Mouse (Mus musculus) lung, embryonic 16.5 days (tissue): ENCODE results near the gene Bid. TPM values are rescaled to one million over a fixed set of nuclear protein-coding genes. Genes with fewer than 3 reads are reported as not detected.

ENCODE experiments used
- ATAC-seq: fragments of 200-750 bp; cut with Nextera tagmentation; 2 replicates; pipeline ENCODE4 v1.8.0; 2017; ENCODE audit warnings: low read depth, mild to moderate bottlenecking, moderate library complexity
- H3K27ac ChIP-seq: fragments of 300-500 bp; sonication (generic); 2 replicates; pipeline ENCODE4 v1.5.1; 2014; ENCODE audit warnings: mild to moderate bottlenecking, control low read depth, low read length
- H3K27me3 ChIP-seq: fragments of 300-500 bp; sonication (generic); 2 replicates; pipeline ENCODE4 v1.6.1; 2014; ENCODE audit warnings: low read depth, low read length, mixed read lengths; ENCODE audit not compliant: control insufficient read depth, insufficient read depth
- H3K36me3 ChIP-seq: fragments of 300-500 bp; sonication (generic); 2 replicates; pipeline ENCODE4 v1.6.1; 2014; ENCODE audit warnings: low read length; ENCODE audit not compliant: control insufficient read depth, insufficient read depth
- H3K4me1 ChIP-seq: fragments of 300-500 bp; sonication (generic); replicated peaks from 2 replicates; pipeline ENCODE4 v1.6.1; 2014; ENCODE audit warnings: low read length, mixed read lengths; ENCODE audit not compliant: control insufficient read depth, insufficient read depth
- H3K4me2 ChIP-seq: fragments of 300-500 bp; sonication (generic); 2 replicates; pipeline ENCODE4 v1.6.1; 2014; ENCODE audit warnings: low read depth, low read length, control low read depth
- H3K4me3 ChIP-seq: fragments of 300-500 bp; sonication (generic); 2 replicates; pipeline ENCODE4 v1.5.1; 2014; ENCODE audit warnings: mild to moderate bottlenecking, low read length, control low read depth
- H3K9ac ChIP-seq: fragments of 300-500 bp; sonication (generic); 2 replicates; pipeline ENCODE4 v1.6.1; 2014; ENCODE audit warnings: low read length, control low read depth
- H3K9me3 ChIP-seq: fragments of 300-500 bp; sonication (generic); 2 replicates; pipeline ENCODE4 v1.6.1; 2016; ENCODE audit warnings: low read length; ENCODE audit not compliant: control insufficient read depth
- WGBS: fragments of 180-500 bp; shearing (Covaris S2); extraction: QIAGEN DNeasy Blood & Tissue Kit; methylation state at CpG from one replicate; pipeline ENCODE4 v1.1.7; 2014; 5-methylcytosine and 5-hydroxymethylcytosine counted together
- polyA plus RNA-seq: library from polyadenylated mRNA; unstranded; fragments of >200 nt; fragmentation: Nextera tagmentation; extraction: Ambion mirVana; gene quantifications from 2 replicates; pipeline ENCODE4 v1.2.1, GENCODE M21; 2015

Bid gene
- polyA plus RNA-seq, 1 experiment from 2014 or later: 15.2 TPM

DNA sequence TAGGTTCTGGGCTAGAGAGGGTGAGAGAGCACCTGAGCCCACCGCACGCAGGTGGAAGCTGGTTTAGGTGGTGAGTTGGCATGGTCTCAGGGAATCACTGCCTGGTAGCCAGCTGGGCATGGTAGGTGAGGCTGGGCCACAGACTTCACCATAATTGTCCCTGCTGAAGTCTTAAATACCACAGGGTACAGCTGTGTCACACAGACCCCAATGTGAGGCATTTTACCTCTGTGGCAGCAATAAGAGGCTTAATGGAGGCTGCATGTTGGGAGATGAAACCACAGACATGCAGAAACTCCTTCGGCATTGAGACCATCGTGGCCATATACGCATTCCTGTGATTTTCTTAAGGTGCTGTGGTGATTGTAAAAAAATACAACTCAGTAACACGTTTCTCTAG is 35.8 kb upstream of the Bid start:
- peaks cover 6% of the 10 kb centered on the region; the same call in 1 of the 2 replicates for H3K36me3 ChIP-seq
- ATAC-seq: no peak
- WGBS: 93% methylated on average over 6 of the region's 6 CpGs
- no peak overlapping the region for H3K9ac ChIP-seq
- H3K27ac ChIP-seq: no peak overlapping the region
- no peak overlapping the region for H3K4me3 ChIP-seq
- H3K27me3 ChIP-seq: no peaks in the 10 kb centered on the region
- no peak overlapping the region for H3K4me2 ChIP-seq
- no peaks in the 10 kb centered on the region for H3K9me3 ChIP-seq
- no peaks in the 10 kb centered on the region for H3K4me1 ChIP-seq

DNA sequence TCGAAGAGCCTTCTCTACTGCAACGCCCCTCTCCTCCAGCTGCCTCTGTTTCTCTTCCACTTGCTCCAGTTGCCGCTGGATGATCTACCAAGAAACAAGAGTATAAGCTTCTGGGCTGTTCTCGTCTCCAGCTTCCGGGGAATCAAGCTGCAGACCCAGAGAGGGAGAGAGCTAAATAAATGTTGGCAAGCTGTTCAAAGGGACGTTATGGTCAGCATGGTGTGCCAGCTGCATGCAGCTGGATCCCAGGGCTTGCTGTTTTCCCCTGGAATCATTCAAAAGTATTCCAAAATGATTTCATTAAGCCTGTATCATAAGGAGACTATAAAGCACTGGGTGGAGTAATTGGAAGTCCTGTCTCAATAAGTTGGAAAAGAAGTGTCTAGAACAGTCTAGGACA is 34.7 kb upstream of the Bid start:
- Histone ChIP-seq H3K4me1 (no peaks in the 10 kb centered on the region), H3K4me2 (no peak overlapping the region), H3K9ac (no peak overlapping the region), H3K36me3 (peaks cover 5% of the 10 kb centered on the region; the same call in 1 of the 2 replicates), H3K27ac (no peak overlapping the region), H3K9me3 (no peaks in the 10 kb centered on the region), H3K27me3 (no peaks in the 10 kb centered on the region), H3K4me3 (no peak overlapping the region)
- WGBS: 69% methylated on average over 6 of the region's 6 CpGs
- peak; percentile 74 for ATAC-seq

DNA sequence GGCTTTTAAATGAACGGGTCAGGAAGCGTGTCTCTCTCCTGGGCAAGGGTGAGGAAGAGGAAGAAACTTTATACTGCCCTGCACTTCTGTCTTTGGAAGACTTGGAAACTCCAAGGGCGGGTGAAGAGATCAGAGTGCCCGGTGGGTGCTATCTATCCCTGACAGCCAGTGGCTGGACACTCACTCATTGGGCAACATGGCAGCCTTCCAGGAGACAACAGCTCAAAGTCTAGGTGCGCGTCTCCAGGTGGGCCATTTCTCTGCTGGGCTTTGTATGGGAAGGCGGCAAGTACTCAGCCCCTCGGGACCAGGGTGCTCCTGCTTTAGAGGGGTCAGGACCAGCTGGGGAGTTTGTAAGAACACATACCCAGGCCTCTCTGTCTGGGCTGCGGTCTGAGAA is 28.9 kb upstream of the Bid start:
- H3K36me3 ChIP-seq: 0 out of 2 replicates have a peak, but pooled peaks cover 2% of the 10 kb centered on the region
- H3K27ac ChIP-seq: no peak overlapping the region
- H3K9ac ChIP-seq: no peak overlapping the region
- no peaks in the 10 kb centered on the region for H3K9me3 ChIP-seq
- no peaks in the 10 kb centered on the region for H3K4me1 ChIP-seq
- no peak overlapping the region for H3K4me3 ChIP-seq
- no peak for ATAC-seq
- no peak overlapping the region for H3K4me2 ChIP-seq
- WGBS: 89% methylated on average over 9 of the region's 9 CpGs
- no peaks in the 10 kb centered on the region for H3K27me3 ChIP-seq

DNA sequence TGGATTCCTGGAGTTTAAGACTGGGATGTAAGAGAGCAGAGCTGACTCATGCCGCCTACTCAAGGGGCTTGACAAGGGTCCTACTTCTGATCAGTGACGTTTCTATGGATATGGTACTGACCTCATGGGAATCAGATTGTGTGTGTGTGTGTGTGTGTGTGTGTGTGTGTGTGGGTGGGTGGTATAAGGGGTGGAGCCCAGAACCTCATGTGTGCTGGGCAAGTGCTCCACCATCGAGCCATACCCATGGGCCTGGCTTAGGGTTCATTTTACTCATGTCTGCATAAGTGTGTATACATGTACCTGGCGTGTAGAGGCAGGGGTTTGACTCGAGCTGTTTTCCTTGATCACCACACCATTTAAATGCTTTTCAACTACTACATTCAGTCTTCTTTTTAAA is 27.3 kb upstream of the Bid start:
- WGBS: 74% methylated on average over 5 of the region's 5 CpGs
- Histone ChIP-seq H3K27me3 (no peaks in the 10 kb centered on the region), H3K4me2 (no peak overlapping the region), H3K4me3 (no peak overlapping the region), H3K27ac (no peak overlapping the region), H3K4me1 (no peaks in the 10 kb centered on the region), H3K9me3 (no peaks in the 10 kb centered on the region), H3K36me3 (0 out of 2 replicates have a peak, but pooled peaks cover 2% of the 10 kb centered on the region), H3K9ac (no peak overlapping the region)
- ATAC-seq: no peak

DNA sequence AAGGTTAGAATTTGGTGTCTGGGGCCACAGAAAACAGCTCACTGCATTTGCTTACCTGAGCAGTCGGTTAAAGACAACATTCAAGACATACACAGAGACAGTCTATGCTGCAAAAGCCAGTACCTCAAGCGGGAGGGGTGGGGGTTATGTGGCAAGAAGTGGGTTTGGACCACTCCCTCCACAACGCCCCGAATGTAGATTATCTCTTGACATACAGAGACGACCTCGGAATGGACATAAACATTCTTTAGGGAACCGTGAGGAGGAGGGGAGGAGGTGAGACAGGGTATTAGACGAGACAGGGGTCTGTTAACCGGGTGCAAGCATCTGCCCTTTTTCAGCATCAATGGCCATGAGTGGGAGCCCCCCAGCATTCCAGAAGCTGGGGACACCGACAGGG is 26.9 kb upstream of the Bid start:
- no peak for ATAC-seq
- H3K36me3 ChIP-seq: 0 out of 2 replicates have a peak, but pooled peaks cover 2% of the 10 kb centered on the region
- H3K27ac ChIP-seq: no peak overlapping the region
- WGBS: 59% methylated on average over 10 of the region's 10 CpGs
- no peaks in the 10 kb centered on the region for H3K4me1 ChIP-seq
- H3K4me2 ChIP-seq: no peak overlapping the region
- no peaks in the 10 kb centered on the region for H3K9me3 ChIP-seq
- H3K27me3 ChIP-seq: no peaks in the 10 kb centered on the region
- no peak overlapping the region for H3K9ac ChIP-seq
- no peak overlapping the region for H3K4me3 ChIP-seq

DNA sequence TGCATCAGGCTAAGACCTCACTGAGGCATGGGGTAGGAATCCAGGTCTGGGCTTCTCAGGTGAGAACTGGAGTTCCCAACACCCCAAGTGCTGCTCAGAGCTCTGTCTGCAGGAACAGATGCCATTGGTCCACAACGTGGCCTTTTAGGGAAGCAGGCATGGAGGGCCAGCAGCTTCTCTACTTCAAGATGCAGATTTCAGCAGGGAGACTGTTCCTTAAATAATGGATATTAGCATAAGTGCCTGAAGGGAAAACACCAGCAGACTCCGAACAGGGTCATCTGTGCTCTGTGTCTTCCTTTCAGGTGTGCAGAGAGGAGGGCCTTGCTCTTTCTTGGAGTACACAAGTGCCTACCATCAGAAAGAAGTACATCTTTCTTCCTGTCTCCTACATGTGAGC is 26.4 kb upstream of the Bid start:
- Histone ChIP-seq H3K4me3 (no peak overlapping the region), H3K4me2 (no peak overlapping the region), H3K9ac (no peak overlapping the region), H3K4me1 (no peaks in the 10 kb centered on the region), H3K36me3 (0 out of 2 replicates have a peak, but pooled peaks cover 2% of the 10 kb centered on the region), H3K27ac (no peak overlapping the region), H3K9me3 (no peaks in the 10 kb centered on the region), H3K27me3 (no peaks in the 10 kb centered on the region)
- no peak for ATAC-seq
- 78% methylated on average over 2 of the region's 2 CpGs for WGBS

DNA sequence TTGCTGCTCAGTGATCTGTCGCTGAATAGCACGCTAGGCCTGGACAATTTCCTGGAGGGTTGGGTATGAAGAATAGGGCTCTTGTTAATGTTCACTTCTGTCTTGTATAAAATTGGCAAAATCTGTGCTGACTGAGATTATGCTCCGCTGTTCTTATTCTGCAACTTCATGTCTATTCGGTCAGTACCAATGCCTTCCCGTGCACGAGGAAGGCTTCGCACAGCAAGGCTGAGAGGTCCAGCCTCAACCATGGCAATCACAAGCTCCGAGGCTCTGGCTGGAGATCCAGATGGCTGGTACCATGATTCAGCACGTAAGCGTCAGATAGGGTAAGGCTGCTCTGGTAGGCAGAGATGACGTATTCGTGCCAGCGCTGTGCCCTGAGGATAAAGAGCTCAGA is 24.9 kb upstream of the Bid start:
- ATAC-seq: no peak
- H3K4me3 ChIP-seq: no peak overlapping the region
- no peaks in the 10 kb centered on the region for H3K4me1 ChIP-seq
- 0 out of 2 replicates have a peak, but pooled peaks cover 2% of the 10 kb centered on the region for H3K36me3 ChIP-seq
- no peak overlapping the region for H3K4me2 ChIP-seq
- no peaks in the 10 kb centered on the region for H3K27me3 ChIP-seq
- 94% methylated on average over 13 of the region's 13 CpGs for WGBS
- H3K27ac ChIP-seq: no peak overlapping the region
- H3K9me3 ChIP-seq: no peaks in the 10 kb centered on the region
- no peak overlapping the region for H3K9ac ChIP-seq

DNA sequence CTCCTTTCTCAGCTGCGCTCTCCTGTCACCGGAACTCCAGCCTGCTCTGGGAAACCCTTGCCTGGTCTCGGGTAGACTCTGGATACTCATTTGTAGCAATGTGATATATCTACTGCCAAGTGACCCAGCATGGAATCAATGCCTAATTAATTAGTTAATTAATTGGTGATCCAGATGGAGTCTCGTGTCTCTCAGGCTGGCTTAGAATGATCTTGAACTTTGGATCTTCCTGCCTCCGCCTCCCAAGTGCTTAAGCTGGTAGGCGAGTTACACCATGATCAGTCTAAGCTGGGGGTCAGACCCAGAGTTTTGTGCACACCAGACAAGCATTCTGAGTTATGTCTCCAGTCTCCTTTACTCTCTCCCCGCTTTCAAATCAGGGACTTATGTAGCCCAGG is 24.4 kb upstream of the Bid start:
- ATAC-seq: no peak
- no peak overlapping the region for H3K4me2 ChIP-seq
- no peak overlapping the region for H3K4me3 ChIP-seq
- no peaks in the 10 kb centered on the region for H3K9me3 ChIP-seq
- H3K36me3 ChIP-seq: 0 out of 2 replicates have a peak, but pooled peaks cover 2% of the 10 kb centered on the region
- WGBS: 83% methylated on average over 7 of the region's 7 CpGs
- H3K27me3 ChIP-seq: no peaks in the 10 kb centered on the region
- no peaks in the 10 kb centered on the region for H3K4me1 ChIP-seq
- no peak overlapping the region for H3K9ac ChIP-seq
- H3K27ac ChIP-seq: no peak overlapping the region

DNA sequence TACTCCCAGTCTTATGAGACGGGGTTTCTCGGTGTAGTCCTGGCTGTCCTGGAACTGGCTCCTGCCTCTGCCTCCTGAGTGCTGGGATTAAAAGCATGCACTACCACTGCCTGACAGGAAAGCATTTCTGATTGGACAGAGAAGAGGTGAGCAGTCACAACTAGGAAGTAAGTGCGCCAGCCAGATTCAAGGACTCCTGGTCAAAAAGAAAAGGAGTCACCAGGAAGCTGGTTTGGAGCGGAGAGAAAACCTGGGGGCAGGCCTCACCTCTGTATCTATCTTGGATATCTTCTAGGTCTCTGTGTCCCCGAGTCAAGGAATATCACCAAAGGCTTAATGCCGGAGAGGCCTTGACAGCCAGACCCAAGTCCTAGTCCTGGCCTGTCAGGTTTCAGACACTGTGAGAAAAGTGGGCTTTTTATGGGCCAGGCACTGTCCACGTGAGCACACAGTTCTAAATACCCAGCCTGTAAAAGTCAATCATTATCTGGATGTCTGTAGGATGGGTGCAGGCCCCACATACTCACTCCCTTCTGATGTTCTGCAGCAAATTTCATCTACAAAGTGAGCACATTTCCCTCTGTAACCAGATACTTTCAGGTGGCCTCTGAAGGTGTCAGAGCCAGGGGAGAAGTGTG is 23.9 kb upstream of the Bid start:
- no peak for ATAC-seq

More for the DNA sequence above, 23.9 kb upstream of the Bid start:
- Histone ChIP-seq H3K27ac (no peak overlapping the region), H3K27me3 (no peaks in the 10 kb centered on the region), H3K9me3 (no peaks in the 10 kb centered on the region), H3K4me3 (no peak overlapping the region), H3K4me2 (no peak overlapping the region), H3K4me1 (no peaks in the 10 kb centered on the region), H3K9ac (no peak overlapping the region), H3K36me3 (no peaks in the 10 kb centered on the region)
- 84% methylated on average over 7 of the region's 7 CpGs for WGBS
